Mouse (Mus musculus) hindbrain, embryonic 11.5 days (tissue): ENCODE measurements around the gene Clpx. TPM values are rescaled to one million over a fixed set of nuclear protein-coding genes. Genes with fewer than 3 reads are reported as not detected.

Source experiments
- ATAC-seq: fragments of 200-750 bp; cut with Nextera tagmentation; 2 replicates; pipeline ENCODE4 v1.8.0; 2017; ENCODE audit warnings: mild to moderate bottlenecking, moderate TSS enrichment, moderate library complexity; ENCODE audit not compliant: low FRiP score
- DNase-seq: peaks from one replicate; pipeline ENCODE4 v3.0.0-alpha.2; 2015; ENCODE audit warnings: low spot score
- H3K27ac ChIP-seq: fragments of 300-500 bp; sonication (generic); 2 replicates; pipeline ENCODE4 v1.5.1; 2014; ENCODE audit warnings: mild to moderate bottlenecking, low read depth, low read length
- H3K27me3 ChIP-seq: fragments of 300-500 bp; sonication (generic); 2 replicates; pipeline ENCODE4 v1.6.1; 2014; ENCODE audit warnings: mild to moderate bottlenecking, low read length, moderate library complexity, mixed read lengths; ENCODE audit not compliant: control insufficient read depth, insufficient read depth
- H3K36me3 ChIP-seq: fragments of 300-500 bp; sonication (generic); 2 replicates; pipeline ENCODE4 v1.6.1; 2014; ENCODE audit warnings: mild to moderate bottlenecking, low read length, moderate library complexity, mixed read lengths; ENCODE audit not compliant: control insufficient read depth, insufficient read depth
- H3K4me1 ChIP-seq: fragments of 300-500 bp; sonication (generic); replicated peaks from 2 replicates; pipeline ENCODE4 v1.6.1; 2014; ENCODE audit warnings: low read length, mixed read lengths; ENCODE audit not compliant: control insufficient read depth, insufficient read depth
- H3K4me2 ChIP-seq: fragments of 300-500 bp; sonication (generic); replicated peaks from 2 replicates; pipeline ENCODE4 v1.6.1; 2014; ENCODE audit warnings: mild to moderate bottlenecking, low read depth, low read length
- H3K4me3 ChIP-seq: fragments of 300-500 bp; sonication (generic); 2 replicates; pipeline ENCODE4 v1.5.1; 2014; ENCODE audit warnings: low read depth, low read length
- H3K9ac ChIP-seq: fragments of 300-500 bp; sonication (generic); 2 replicates; pipeline ENCODE4 v1.6.1; 2014; ENCODE audit warnings: low read depth, low read length
- H3K9me3 ChIP-seq: fragments of 300-500 bp; sonication (generic); 2 replicates; pipeline ENCODE4 v1.6.1; 2016; ENCODE audit warnings: low read length; ENCODE audit not compliant: control insufficient read depth
- WGBS: fragments of 180-500 bp; shearing (Covaris S2); extraction: QIAGEN DNeasy Blood & Tissue Kit; methylation state at CpG from one replicate; pipeline ENCODE4 v1.1.7; 2014; 5-methylcytosine and 5-hydroxymethylcytosine counted together
- polyA plus RNA-seq: library from polyadenylated mRNA; unstranded; fragments of >200 nt; fragmentation: Nextera tagmentation; extraction: Ambion mirVana; gene quantifications from 2 replicates; pipeline ENCODE4 v1.2.1, GENCODE M21; 2014

The Clpx gene
- polyA plus RNA-seq = 47.5 and 51.9 TPM in 2 replicates

DNA sequence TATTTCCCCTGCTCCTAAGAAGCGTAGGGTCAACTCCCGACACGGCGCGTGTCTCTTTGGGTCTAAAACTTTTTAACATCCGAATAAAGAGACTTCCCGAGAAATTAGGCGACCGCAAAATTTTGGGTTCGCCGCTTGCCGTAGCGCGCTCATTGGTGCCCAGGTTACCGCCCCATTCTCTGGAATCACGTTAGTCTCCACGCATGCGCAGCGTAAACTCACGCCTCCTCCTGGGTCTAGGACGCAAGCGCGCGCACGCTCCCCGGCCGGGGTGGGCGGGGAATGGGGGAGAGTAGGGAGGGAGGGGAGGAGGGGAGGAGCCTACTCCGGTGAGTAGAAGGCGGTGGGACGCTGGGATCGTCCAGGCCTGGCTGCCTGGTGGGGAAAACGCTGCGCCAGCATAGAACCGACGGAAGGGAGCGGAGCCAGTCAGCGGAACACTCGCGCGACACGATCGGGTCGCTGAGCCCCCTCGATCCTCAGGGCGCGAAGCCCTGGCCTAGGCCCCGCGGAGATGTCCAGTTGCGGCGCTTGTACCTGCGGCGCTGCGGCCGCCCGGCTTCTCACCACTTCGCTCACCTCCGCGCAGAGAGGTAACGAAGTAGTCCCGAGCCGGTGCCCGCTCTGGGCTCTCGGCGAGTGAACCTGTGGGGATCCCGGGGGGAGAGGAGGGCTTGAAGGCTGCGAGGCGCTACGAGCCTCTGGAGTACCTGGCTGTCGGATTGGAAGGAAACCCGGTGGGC is at the start of gene Clpx:
Gene Clpx (plus strand): TSS at position 288 of the 743 bp plus-strand sequence.
- Histone ChIP-seq H3K4me2 (peak within 1 kb of the TSS; percentile 74), H3K4me3 (peak within 1 kb of the TSS; percentile 87), H3K27ac (peak within 1 kb of the TSS; percentile 40; the same call in 1 of the 2 replicates), H3K9me3 (no peaks in the 10 kb centered on the region), H3K36me3 (no peaks in the 10 kb centered on the region), H3K9ac (peak within 1 kb of the TSS; percentile 88), H3K27me3 (no peaks in the 10 kb centered on the region), H3K4me1 (no peaks in the 10 kb centered on the region)
- DNase-seq (peak; percentile 100), ATAC-seq (peak; percentile 96)
- under 1% methylated on average over 70 of the region's 71 CpGs for WGBS

DNA sequence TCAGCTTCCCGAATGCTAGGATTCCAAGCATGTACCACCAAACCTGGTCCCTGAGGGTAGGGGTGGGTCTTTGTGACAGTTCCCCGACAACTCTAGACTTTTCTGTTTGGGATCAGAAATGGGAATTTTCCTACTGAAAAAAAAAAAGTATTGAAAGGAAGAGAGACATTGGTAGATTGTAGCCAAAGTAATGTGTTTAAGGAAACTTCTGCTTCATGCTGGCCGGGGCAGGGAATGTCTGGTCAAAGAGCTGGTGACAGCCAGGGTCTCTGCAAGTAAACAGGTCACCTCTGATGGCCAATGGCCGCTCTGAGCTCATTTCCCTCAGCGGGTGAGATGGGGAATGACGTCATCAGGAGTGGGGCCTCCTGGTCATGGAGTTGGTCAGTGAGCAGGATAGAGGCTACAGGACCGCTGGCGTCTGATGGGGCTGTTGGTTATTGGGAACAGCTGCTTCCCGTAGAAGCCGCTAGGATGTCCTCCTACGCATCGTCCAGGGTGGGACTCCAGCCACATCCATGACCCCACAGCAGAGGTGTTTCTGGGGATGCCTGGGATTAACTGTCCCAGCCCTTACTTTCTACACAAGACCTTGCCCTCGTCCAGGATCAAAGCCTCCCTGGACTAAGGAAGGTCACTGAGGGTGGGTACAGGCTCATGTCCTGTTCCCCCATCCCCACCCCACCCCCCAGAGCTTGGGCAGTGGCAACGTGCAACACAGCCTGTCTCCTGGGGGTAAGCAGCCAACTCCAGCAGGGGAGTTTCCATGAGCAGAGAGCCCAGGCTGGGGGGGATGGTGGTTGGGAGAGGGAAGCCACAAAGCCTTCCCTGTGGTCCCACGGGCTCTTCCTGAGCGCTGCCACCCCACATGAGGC is 46.3 kb upstream of the Clpx start:
- H3K27me3 ChIP-seq = no peaks in the 10 kb centered on the region
- 75% methylated on average over 16 of the region's 16 CpGs for WGBS
- no peak for DNase-seq
- H3K36me3 ChIP-seq = no peaks in the 10 kb centered on the region
- H3K4me1 ChIP-seq = no peaks in the 10 kb centered on the region; the same call in 1 of the 2 replicates
- H3K4me3 ChIP-seq = no peak overlapping the region
- no peak overlapping the region for H3K9ac ChIP-seq
- no peak overlapping the region for H3K27ac ChIP-seq
- no peak overlapping the region for H3K4me2 ChIP-seq
- ATAC-seq = no peak
- no peaks in the 10 kb centered on the region for H3K9me3 ChIP-seq

DNA sequence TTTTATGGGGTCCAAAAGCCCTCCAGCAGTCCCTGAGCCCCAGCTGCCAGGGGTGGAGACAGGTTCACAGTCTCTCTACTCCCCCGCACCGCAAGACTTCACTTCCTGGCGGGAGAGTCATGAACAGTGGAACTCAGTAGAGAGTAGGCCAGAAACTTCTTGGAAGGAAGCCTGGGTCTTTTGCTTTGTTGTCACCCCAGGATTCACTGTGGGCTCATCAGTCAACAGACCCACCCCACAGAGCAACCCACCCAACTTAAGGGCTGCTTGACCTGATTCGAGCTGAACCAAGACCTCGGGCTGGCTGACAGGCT is 45.7 kb upstream of the Clpx start:
- Histone ChIP-seq H3K4me1 (no peaks in the 10 kb centered on the region; the same call in 1 of the 2 replicates), H3K4me3 (no peak overlapping the region), H3K9me3 (no peaks in the 10 kb centered on the region), H3K27ac (no peak overlapping the region), H3K4me2 (no peak overlapping the region), H3K9ac (no peak overlapping the region), H3K36me3 (no peaks in the 10 kb centered on the region), H3K27me3 (no peaks in the 10 kb centered on the region)
- ATAC-seq (no peak), DNase-seq (no peak)
- 91% methylated on average over 5 of the region's 5 CpGs for WGBS

DNA sequence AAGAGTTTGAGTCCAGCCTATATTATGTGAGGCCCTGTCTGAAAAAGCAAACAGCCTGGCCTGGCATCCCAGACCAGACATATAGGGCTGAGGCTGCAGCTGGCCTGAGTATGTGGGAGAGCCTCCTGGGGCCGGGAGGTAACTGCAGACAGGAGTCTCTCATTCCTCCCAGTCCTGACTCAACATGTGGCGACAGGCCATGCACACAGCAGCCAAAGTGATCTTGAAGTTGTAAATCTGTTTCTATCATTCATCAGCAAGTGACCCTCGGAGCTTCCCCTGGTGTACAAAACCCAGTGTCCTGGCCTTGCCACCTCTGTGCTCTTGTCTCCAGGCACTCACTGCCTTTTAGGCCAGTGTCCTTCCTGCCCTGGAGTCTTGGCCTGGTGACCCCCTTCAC is 42.0 kb upstream of the Clpx start:
- H3K4me1 ChIP-seq = no peaks in the 10 kb centered on the region
- WGBS = 79% methylated on average over 3 of the region's 3 CpGs
- H3K4me3 ChIP-seq = no peak overlapping the region
- no peak for ATAC-seq
- no peaks in the 10 kb centered on the region for H3K36me3 ChIP-seq
- no peaks in the 10 kb centered on the region for H3K27me3 ChIP-seq
- no peak overlapping the region for H3K4me2 ChIP-seq
- no peak overlapping the region for H3K27ac ChIP-seq
- no peak for DNase-seq
- H3K9ac ChIP-seq = no peak overlapping the region
- H3K9me3 ChIP-seq = no peaks in the 10 kb centered on the region

DNA sequence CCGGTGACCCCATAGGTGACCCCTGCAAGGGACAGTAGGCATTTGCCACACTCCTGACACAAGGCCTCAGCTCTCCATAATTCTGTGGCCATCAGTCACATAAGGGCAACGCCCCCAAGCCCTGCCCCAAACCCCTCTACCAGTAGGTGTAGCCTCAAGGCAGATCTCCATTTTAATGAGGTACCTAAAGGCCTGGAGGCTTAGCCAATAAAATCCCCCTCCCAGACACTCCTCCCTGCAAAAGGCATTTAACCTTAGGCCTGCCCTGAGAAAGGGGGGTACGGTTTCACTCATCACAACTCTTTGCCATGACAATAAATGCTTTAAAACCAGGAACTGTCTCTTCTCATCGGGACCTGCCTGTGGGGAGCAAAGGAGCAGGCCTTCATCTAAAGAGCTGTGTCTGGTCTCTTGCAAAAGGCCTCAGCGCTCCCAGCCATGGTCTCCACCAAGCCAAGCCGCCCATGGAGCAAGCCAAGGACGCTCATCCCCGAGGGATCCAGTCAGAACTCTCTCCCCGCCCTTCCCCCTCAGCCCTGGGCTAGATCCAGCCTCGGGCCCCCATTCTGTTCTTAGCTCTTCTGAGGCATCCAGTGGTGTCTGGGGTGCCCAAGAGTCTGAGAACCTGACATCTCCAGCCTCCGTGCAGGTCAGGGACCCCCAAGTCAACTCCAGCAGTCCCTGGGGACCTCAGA is 38.0 kb upstream of the Clpx start:
- Histone ChIP-seq H3K36me3 (no peaks in the 10 kb centered on the region), H3K27ac (no peak overlapping the region), H3K9me3 (no peaks in the 10 kb centered on the region), H3K4me3 (no peak overlapping the region), H3K9ac (no peak overlapping the region), H3K27me3 (no peaks in the 10 kb centered on the region), H3K4me2 (no peak overlapping the region), H3K4me1 (no peaks in the 10 kb centered on the region)
- ATAC-seq (no peak), DNase-seq (no peak)
- WGBS = 74% methylated on average over 11 of the region's 11 CpGs

DNA sequence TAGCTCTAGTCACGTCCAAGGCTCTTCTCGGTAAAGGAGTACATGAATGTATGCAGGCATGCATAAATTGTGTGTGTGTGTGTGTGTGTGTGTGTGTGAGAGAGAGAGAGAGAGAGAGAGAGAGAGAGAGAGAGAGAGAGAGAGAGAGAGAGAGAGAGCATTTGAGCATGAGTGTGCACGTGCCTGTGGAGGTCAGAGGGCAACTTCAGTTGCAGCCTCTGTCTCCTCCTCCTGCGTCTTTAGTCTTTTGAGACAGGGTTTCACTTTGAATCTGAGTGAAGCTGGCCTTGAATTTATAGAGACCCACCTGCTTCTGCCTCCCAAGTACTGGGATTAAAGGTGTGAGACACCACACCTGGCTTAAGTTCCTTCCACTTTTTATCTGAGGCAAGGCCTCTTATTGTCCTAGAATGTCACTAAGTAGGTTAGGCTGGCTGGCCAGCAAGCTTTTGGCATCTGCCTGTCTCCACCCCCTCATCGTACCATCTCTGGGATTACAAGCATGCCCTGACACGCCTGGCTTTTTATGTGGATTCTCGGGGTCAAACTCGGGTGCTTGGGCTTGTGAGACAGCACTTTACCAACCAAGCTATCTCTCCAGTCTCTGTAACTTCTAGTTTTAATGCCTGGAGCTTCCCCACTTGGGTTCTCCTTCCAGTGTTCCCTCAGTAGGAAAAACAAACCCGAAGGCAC is 36.7 kb upstream of the Clpx start:
- ATAC-seq = no peak
- WGBS = 72% methylated on average over 9 of the region's 9 CpGs

DNA sequence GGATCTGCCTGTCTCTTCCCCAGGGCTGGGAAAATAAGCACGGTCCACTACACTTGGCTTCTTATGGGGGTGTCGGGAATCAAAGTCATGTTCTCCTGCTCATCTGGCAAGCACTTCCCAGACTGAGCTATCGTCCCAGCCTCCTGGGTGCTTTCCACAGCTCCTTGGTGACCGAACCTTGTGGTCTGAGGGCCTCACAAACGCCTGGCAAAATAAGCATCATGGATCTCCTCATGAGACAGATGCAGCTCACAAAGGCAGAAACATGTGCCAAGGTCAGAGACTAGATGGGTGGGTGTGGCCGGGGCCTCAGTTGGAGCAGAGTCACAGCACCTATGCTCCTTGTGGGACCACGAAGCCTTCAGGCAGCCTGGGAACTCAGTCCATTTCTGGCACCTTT is 34.7 kb upstream of the Clpx start:
- DNase-seq = no peak
- no peaks in the 10 kb centered on the region for H3K4me1 ChIP-seq
- 85% methylated on average over 7 of the region's 7 CpGs for WGBS

More for the DNA sequence above, 36.7 kb upstream of the Clpx start:
- H3K4me2 ChIP-seq = no peak overlapping the region
- H3K4me3 ChIP-seq = no peak overlapping the region
- no peak overlapping the region for H3K9ac ChIP-seq
- no peak for DNase-seq
- H3K27me3 ChIP-seq = no peaks in the 10 kb centered on the region
- no peaks in the 10 kb centered on the region for H3K4me1 ChIP-seq
- H3K27ac ChIP-seq = no peak overlapping the region
- H3K9me3 ChIP-seq = no peaks in the 10 kb centered on the region
- no peaks in the 10 kb centered on the region for H3K36me3 ChIP-seq

DNA sequence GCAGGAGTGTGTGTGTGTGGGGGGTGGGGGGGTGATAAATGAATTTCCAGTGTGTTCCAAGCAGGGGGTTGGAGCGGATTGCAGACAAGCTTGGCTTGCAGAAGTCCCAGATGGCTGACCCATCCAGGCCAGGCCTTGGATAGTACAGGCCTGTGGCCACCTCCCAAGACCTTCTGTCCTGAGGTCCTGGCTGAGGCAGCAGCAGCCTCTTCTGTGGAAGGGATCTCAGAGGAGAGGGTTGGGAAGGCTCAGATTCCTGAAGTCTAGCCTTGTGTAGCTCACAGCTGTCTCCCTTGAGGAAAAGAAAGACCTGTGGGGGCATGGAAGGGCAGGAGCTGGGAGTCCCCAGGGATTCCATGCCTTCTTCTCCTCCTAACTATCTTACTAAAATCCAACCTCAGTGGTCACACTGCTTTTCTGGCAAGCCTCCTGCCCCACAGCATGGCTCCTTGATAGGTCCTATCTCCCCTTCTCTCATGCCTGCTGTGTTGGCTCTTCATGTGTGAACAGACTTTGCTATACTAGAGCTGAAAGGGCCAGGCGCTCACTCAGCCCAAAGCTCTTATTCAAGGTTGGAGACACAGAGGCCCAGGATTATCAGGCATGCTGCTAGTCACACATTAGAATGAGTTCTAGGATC is 32.3 kb upstream of the Clpx start:
- no peaks in the 10 kb centered on the region for H3K36me3 ChIP-seq
- H3K27ac ChIP-seq = no peak overlapping the region
- H3K9ac ChIP-seq = no peak overlapping the region
- no peaks in the 10 kb centered on the region for H3K4me1 ChIP-seq
- no peak overlapping the region for H3K4me3 ChIP-seq
- ATAC-seq (no peak), DNase-seq (no peak)
- H3K9me3 ChIP-seq = no peaks in the 10 kb centered on the region
- no peaks in the 10 kb centered on the region for H3K27me3 ChIP-seq
- H3K4me2 ChIP-seq = no peak overlapping the region
- 77% methylated on average over 2 of the region's 2 CpGs for WGBS

More for the DNA sequence above, 34.7 kb upstream of the Clpx start:
- Histone ChIP-seq H3K9ac (no peak overlapping the region), H3K9me3 (no peaks in the 10 kb centered on the region), H3K27ac (no peak overlapping the region), H3K4me2 (no peak overlapping the region), H3K27me3 (no peaks in the 10 kb centered on the region), H3K4me3 (no peak overlapping the region), H3K36me3 (no peaks in the 10 kb centered on the region)
- ATAC-seq = no peak
